Mouse (Mus musculus) mature B cell (primary cell): Measurements from ENCODE around the gene Inafm2.

Experiments used
- in situ Hi-C: fragments of 300-500 bp; cut with MboI; formaldehyde crosslinking; loops from 2 replicates; pipeline ENCODE4 v1.14.3; 2019

The Inafm2 gene

DNA sequence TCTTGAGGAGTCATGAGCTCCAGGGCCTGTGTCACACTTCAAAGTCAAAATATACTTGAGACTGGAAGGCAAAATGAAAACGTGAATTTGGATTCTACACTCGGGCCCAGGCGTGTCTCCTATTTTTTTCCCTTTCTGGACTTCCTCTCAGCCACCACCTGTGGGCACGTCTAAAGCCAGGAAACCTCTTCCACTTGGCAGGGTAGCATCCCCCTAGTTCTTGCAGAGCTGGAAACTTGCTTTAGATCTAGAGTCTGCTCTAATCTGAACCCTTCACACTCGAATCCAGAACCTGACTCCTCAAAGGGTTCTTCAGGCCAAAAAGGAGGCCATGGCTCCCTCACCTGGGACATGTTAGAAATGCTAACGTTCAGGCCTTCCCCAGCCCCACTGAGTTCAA, 9.8 kb downstream of the Inafm2 start:
- in situ Hi-C loops: loop anchor here (10.0 to 25.0 kb wide), 2 partner anchors 132 to 271 kb away; no protein-coding TSS in a partner anchor

DNA sequence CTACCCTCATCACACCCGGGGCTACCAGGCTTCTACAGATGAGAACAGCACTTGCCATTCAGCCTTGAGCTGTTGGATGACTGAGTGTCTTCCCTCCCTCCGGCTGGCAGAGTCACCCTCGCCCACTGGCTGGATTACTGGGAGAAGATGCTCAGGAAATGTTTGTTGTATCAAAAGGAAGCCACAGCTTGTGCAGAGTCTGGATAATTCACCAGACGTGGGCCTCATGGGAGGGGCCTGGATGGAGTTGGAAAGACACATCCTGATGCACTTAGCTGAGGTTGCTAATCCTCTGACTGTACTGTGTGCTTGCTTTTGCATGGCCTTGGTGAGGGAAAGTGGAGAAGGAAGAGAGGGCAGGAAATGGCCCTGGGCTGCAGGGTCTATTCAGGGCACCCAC, 10.5 kb downstream of the Inafm2 start:
- in situ Hi-C loops: loop anchor here (10.0 to 25.0 kb wide), 2 partner anchors 131 to 271 kb away; no protein-coding TSS in a partner anchor

DNA sequence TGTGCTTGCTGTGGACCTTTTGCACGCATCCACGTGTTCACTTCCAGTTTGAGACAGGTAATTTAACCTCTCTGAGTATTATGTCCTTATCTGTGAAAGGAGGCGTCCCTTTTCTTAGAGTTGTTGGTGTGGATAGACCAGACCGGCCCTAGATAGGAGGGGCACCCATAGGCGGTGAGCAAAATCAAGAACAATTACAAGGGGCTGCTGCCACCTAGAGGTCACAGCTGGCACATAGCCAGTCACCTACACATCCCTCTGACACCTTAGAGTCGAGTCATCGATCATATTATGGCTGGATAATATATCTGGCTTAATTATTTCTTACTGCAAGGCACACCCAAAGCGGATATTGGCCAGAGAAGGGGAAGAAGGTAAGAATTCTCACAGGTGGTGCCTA, 14.3 kb downstream of the Inafm2 start:
- in situ Hi-C loops: loop anchor here (5.0 to 25.0 kb wide), 4 partner anchors 123 to 275 kb away; no protein-coding TSS in a partner anchor

DNA sequence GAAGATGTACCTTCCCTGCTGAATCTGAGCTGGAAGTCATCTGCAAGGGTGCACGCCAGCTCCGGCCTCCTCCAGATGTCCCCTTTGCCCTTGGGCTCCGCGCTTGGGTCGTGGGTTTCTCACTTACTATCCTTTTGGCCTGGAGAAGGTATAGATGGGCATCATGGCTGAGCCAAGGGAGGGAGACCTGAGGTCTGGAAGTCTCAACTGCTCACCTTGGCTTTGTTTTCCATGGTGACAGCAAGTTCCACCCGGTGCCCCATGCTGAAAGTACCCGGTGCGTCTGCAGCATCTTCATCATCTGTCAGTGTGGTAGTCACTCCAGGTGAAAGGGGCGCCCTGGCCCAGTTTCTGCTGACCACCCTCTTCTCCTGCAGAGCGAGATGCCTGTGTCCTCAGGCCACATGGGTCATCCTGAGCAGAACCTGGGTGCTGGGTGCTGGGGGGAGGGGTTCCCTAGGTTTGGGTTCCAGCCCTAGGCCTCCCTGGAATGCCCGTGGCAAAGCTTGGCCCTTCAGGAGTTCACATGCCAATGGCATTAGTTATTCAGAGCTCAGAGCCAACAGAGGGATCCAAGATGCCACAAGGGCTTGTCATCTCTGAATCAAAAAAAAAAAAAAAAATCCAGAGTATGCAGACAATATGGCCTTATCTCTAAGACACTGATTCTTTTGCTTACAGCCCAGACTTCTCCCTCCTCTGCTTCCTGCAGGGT, 14.9 kb downstream of the Inafm2 start:
- in situ Hi-C loops: loop anchor here (5.0 to 25.0 kb wide), 3 partner anchors 123 to 204 kb away; no protein-coding TSS in a partner anchor

DNA sequence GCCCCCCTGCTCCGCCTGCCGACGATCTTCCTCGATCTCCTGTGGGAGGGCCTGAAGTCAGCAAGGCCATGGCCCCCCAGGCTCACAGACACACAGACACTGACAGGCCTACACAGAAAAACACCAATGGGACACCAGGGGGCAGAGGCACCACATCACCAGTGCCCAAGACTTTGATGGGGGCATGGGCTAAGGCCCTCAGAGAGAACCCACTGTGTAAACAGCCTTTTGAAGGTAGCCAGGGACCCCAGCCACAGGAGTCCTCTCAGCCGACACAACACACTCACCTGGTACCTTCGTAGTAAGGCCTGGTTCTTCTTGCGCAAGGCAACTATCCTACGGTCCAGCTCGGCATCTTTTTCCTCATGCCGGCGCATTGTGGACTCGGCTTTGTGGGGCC, 15.8 kb downstream of the Inafm2 start:
- in situ Hi-C loops: loop anchor here (5.0 to 25.0 kb wide), 3 partner anchors 124 to 203 kb away; no protein-coding TSS in a partner anchor

DNA sequence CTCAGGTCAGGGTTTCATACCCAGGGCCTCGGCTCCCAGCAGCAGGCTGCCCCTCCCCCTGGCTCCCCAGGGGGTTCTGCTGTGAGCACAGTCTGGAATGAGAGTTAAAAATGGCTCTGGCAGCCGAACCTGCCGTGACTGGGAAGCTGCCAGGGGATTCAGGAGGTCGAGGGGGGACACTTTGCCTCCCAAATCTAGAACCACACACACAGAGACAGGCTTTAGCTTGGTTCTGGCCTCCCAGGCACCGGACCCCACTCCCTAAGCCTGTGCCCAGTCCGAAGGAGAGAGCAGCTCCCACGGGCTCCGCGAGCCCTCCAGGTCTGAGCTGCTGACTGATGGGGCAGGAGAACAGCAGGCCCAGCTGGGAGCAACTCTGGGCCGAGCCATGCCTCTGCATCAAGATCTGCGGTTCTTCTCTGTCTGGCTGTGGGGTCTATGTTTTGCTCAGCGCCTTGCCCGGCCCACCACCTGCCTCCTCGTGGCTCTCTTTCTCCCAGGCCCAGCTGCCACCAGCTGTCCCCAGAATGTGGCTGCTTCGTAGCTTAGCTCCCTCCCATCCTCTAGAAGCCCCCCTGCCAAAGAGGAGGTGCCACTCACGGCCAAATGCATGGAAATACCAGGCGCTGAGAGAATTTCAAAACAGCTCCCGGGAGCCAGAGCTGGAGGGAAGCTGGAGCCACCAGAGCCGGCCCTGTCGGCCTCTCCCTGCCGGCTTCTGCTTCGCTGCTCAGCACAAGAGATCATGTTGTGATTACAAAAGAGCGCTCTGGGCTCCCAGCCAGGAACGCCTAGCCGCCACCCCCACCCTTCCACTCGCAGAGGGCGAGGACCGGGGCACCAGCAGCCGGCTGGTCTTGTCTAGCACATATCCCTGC, 16.6 kb downstream of the Inafm2 start, which contains the start of gene Ccdc9b:
Ccdc9b (minus strand) TSS at position 756 of the 878 bp plus-strand sequence.
- in situ Hi-C loops: loop anchor here (5.0 to 25.0 kb wide), 3 partner anchors 125 to 203 kb away; no protein-coding TSS in a partner anchor

DNA sequence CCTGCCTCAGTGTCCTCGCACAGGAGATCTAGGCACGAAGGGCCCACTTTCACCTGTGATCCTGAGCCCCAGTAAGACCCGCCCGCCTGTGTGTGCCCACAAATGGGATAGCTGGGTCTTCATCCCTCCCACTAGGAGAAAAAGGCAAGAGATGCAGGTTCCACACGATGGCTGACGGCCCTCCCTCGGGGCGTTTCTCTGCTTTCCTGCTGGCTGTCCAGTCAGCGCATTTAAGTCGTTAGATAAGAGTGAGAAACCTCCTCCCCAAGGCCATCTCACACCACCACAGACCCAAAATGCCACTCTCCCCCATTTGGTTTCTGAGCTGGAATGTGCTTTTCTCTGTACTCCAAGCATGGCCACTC, 17.2 kb downstream of the Inafm2 start:
- in situ Hi-C loops: loop anchor here (5.0 to 25.0 kb wide), 3 partner anchors 125 to 202 kb away; no protein-coding TSS in a partner anchor

DNA sequence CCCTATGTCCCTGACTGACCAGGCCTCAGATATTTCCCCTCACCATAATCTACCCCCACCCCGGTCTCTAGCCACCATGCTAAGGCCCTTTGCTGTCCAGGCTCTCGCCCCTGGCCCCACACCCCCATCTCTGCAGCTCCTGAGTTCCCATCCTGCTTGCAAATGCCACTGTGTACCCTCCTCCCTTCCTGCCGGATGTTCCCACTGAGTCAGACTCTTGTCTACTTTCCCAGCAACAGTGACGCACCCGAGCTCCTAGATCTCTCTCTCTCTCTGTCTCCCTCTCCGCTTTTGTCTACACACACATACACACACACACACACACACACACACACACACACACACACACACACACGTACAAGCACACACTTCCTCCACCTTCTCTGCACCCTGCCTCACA, 17.9 kb downstream of the Inafm2 start:
- in situ Hi-C loops: loop anchor here (5.0 to 25.0 kb wide), 3 partner anchors 124 to 201 kb away; no protein-coding TSS in a partner anchor

DNA sequence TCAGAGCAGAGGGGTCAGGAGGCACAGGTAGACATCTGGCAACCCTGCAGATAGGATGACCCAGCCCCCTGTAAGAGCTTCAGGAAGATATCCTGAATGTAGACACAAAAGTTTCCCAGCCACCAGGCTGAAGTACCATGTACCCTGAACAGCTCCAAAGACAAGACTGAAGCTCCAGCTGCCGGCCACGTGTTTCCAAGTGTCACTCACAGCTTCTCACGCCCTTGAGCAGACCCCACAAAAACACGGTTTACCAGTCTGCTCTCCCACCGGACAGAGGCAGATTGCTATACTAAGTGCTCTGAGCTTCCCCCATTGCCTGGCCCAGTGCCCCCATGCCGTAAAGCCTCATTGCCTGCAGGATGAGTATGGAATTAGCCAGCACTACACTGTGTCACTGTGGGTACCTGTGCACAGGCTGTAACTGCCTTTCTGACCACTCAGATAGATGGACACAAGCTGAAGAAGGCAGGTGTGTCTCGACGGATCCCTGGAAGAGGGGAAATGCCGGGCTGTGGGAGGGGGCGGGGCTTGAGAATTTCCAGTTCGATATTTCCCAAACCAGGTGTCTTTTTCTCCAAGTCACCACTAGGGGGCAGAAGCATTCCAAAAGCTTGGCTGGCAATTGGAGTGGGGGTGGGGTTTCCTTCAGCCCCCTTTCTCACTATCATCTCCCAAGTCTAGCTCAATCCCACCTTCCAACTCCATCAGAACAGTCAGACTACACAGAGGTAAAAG, 18.7 kb downstream of the Inafm2 start:
- in situ Hi-C loops: loop anchor here (5.0 to 25.0 kb wide), 3 partner anchors 123 to 201 kb away; no protein-coding TSS in a partner anchor

DNA sequence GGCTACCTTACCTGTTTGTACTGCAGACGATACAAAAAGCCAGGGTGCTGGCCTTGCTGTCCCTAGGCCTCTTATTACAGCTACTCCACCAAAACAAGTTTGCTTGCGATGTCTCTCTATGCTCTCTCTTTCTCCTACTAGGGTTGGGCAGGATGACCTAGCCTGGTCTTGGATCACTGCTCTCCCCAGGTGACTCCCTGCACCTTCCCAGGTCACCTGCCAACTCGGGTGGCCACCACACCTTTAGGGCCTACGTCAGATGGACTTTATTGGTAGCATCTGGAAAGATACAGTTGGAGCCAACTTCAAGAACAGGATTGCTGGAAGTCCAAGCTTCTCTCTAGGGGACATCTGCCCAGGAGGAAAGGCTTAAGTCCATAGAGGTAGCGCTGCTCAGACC, 19.3 kb downstream of the Inafm2 start:
- in situ Hi-C loops: loop anchor here (5.0 to 25.0 kb wide), 3 partner anchors 122 to 200 kb away; no protein-coding TSS in a partner anchor

DNA sequence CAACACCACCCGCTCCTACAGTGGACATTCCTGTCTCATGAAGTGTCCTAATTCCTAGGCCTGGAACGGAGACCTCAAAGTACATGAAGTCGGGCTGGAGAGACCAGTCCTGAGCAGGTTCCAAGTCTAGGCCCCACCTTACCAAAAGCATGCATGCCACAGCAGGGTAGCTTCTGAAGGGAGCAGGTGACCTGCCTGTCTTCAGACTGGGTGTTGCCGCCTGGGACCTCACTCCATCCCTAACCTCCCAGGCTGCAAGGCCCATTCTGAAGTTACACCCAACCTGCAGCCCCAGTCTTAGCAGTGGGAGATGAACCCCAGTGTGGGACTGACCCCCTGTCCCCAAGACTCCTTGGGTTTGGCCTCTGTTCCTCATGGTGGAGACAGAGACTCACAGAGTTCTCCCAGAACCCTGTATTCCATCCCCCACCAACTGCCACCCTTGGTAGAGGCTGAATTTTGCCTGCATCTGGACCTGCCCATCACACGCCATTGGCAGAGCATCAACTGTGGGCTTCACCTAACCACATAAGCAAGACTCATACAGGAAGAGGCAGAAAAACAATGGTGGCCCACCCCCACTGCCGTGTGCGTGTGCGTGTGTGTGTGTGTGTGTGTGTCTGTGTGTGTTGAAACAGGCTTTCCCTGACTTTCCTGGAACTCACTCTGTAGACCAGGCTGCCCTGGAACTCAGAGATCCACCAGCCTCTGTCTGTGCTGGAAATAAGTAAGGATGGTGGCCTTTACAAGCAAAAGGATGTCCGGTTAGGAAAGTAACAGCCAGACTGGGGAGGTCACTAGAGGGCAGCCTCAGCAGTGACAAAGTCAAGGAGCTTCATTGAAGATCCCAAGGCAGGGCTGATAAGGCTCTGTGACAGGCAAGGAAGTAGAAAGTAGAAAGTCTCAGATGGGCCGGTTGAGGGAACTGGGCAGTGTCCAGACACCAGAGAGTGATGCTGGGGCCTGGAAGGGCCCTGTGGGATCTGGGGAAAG, 20.8 kb downstream of the Inafm2 start:
- in situ Hi-C loops: loop anchor here (10.0 to 25.0 kb wide), 2 partner anchors 121 to 198 kb away; no protein-coding TSS in a partner anchor

DNA sequence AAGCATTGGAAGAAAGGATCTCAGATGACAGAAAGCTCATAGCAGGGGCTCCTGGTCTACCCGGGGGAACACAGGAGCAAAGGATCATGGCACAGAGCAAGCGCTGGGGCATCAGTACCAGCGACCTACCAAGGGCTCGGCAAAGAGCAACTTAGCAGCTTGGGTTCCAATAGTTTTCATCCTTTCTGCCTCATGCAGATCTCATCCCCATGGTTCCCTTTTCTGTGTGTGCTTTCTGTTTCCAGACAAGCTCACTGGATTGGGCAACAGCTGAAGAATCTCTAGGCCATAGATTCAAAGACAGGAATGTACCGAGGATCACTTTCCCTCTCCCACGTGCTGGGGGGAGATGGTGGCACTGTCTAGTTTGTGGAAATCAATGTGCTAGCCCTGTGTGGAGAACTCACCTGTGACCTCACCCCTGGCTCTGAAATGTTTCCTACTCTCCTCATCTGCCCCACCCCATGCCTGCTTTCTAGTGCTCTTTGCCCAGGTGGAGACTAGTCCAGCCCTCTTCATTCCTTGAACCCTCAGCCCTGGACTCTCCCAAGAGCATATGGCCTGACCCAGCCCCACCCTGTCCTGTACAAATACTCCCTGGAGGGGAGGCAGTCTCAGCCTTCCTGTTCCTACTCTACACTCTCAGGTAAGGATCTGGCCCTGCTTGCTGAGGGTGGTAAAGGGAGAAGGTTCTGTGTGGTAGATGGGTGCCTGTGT, 26.8 kb downstream of the Inafm2 start, which contains the start of gene Phgr1:
Phgr1 (plus strand) TSS at position 612 of the 717 bp plus-strand sequence.
- in situ Hi-C loops: loop anchor here (25.0 kb wide), 1 partner anchor 115 kb away; no protein-coding TSS in a partner anchor

DNA sequence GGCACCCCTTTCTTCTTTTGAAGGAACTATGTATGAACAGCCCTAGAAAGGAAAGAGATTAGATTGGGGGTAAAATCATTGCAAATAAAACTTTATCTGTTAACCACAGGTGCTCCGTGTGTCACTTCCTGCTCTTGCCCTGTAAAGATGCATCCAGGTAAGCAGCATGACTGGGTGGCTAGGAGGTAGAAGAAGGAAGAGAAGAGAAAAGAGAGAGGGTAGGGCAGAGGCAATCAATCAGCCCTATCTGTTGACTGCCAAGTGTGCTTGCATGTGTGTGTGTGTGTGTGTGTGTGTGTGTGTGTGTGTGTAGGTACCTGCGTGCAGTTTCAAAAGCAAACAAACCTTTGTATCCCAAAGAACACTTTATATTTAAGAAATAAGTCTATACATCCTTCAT, 29.0 kb downstream of the Inafm2 start:
- in situ Hi-C loops: loop anchor here (25.0 kb wide), 1 partner anchor 113 kb away; no protein-coding TSS in a partner anchor

DNA sequence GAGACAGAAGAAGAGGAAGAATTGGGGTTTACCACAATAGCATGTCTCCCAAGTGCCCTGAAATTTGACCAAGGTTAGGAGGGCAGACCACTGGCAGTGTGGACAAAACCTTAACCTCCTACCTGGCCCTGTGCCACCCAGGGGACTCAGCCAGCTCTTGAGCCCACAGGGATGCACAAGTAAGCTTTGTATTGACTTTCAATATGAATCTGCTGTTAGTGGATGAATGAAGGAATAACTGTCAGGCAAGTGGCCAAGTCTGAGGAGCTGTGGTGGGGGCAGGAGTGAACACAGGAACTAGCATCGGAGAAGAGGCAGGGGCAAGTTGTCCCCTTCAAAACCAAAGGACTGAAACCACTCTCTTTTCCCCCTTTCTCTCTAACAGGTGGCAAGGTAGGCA, 29.8 kb downstream of the Inafm2 start:
- in situ Hi-C loops: no loop called here

DNA sequence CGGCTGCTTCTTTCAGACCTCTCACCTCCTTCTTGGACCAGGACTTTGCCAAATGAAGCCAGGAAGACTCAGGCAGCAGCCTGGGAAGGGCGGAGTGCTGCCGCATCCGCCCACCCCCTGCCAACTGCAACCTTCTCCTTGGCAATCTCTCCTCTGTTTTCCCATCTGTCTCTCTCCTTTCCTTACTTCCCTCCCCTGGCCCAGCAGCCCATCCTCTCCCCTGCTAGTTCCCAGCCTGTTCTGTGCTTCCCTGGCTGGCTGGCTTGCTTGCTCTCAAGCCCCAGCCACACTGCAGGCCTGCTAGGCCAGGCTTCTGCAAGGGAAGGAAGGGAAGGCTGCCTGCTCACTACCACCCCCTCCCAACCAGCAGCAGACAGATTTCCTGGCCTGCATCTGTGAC, 30.3 kb downstream of the Inafm2 start:
- in situ Hi-C loops: no loop called here

DNA sequence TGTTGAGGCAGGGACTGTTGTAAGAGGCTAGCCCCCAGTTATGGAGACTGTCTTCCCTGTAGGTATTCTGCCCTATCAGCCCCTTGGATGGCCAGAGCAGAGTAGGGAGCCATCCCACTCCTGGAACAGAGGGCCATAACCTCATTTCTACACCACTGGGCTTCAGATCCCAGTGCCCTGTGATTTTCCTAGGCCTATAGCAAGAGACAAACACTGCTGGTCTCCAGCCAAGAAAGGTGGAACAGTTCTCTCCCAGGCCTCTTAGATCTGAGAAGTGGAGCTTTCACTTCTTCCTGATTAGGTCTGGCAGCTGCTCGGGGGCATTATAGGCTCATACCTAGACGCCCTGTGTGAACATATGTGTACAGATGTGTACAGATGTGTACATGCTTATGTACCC, 30.7 kb downstream of the Inafm2 start:
- in situ Hi-C loops: no loop called here

DNA sequence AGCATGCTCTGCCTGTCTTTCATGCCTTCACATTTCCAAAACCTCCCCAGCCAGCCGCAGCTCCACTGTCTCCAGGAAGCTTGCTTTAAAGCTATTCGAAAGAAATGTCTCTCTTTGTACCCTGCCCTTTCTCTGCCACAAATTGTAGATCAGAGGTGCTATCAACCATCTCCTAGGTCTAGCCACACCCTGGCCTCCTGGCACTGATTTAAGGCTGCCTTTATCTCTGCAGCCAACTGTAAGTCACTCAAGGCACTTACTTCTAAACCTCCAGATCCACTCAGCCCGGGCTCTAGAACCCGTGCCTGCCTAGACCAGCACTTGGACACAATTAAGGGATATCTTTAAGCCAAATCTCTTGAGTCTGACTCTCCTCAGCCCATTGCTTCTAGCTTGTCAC, 32.9 kb downstream of the Inafm2 start:
- in situ Hi-C loops: no loop called here

DNA sequence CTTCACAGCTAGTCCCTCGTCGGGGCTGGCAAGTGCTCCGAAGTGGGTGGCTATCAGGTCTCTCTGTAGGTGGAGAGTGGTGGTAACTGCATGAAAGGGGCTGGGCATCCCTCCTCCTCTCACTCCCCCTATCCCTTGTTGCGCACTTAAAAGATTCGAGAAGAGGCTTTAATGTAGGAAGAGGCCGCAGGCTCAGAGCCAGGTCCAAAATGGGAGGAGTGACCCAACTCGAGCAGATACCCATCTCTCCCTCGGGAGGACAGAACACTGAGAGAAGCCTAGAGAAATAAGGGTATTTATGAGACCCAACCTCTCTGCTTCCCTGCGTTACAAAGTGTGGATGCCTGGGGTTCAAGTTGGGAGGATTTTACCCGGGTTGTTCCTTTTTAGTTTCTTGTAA, 33.5 kb downstream of the Inafm2 start:
- in situ Hi-C loops: no loop called here
